Mouse (Mus musculus): ENCODE measurements around the gene Blvrb.

Blvrb gene

GRCm38 (mm10) chr7:27447419-27448286, at the start of gene Blvrb, which contains the start of gene Sptbn4:
Gene Blvrb, plus strand, starts transcription at chr7:27447978.
Gene Sptbn4, minus strand, starts transcription at chr7:27447686.
- peak; percentile 99 for DNase-seq (ENCODE audit: low spot score)

- DNase-seq (ENCODE audit: low spot score) = no peak
Measured at GRCm38 (mm10) chr7:27400545-27400944, 47.2 kb upstream of the Blvrb start.

- DNase-seq (ENCODE audit: low spot score) = peak; percentile 7
Measured at GRCm38 (mm10) chr7:27402675-27403074, 45.1 kb upstream of the Blvrb start.

GRCm38 (mm10) chr7:27404203-27404942, 43.4 kb upstream of the Blvrb start:
- DNase-seq (ENCODE audit: low spot score) = no peak

GRCm38 (mm10) chr7:27406481-27406880, 41.3 kb upstream of the Blvrb start:
- no peak for DNase-seq (ENCODE audit: low spot score)

GRCm38 (mm10) chr7:27407816-27408215, 40.0 kb upstream of the Blvrb start:
- DNase-seq (ENCODE audit: low spot score) = no peak

- peak; percentile 61 for DNase-seq (ENCODE audit: low spot score)
Measured at GRCm38 (mm10) chr7:27408379-27409176, 39.2 kb upstream of the Blvrb start.

GRCm38 (mm10) chr7:27417151-27417550, 30.6 kb upstream of the Blvrb start:
- DNase-seq (ENCODE audit: low spot score) = no peak

GRCm38 (mm10) chr7:27419101-27419500, 28.7 kb upstream of the Blvrb start:
- no peak for DNase-seq (ENCODE audit: low spot score)

GRCm38 (mm10) chr7:27423556-27424326, 24.0 kb upstream of the Blvrb start:
- no peak for DNase-seq (ENCODE audit: low spot score)

- DNase-seq (ENCODE audit: low spot score) = no peak
Measured at GRCm38 (mm10) chr7:27427387-27427786, 20.4 kb upstream of the Blvrb start.

GRCm38 (mm10) chr7:27428002-27428401, 19.8 kb upstream of the Blvrb start:
- DNase-seq (ENCODE audit: low spot score) = no peak

GRCm38 (mm10) chr7:27429135-27429534, 18.6 kb upstream of the Blvrb start:
- DNase-seq (ENCODE audit: low spot score) = no peak

GRCm38 (mm10) chr7:27433349-27433748, 14.4 kb upstream of the Blvrb start:
- no peak for DNase-seq (ENCODE audit: low spot score)

- DNase-seq (ENCODE audit: low spot score) = no peak
Measured at GRCm38 (mm10) chr7:27433794-27434193, 14.0 kb upstream of the Blvrb start.

GRCm38 (mm10) chr7:27437544-27437943, 10.2 kb upstream of the Blvrb start:
- no peak for DNase-seq (ENCODE audit: low spot score)

GRCm38 (mm10) chr7:27440014-27440413, 7.8 kb upstream of the Blvrb start:
- DNase-seq (ENCODE audit: low spot score) = no peak

- DNase-seq (ENCODE audit: low spot score) = no peak
Measured at GRCm38 (mm10) chr7:27446051-27446450, 1.7 kb upstream of the Blvrb start.

- DNase-seq (ENCODE audit: low spot score) = peak; percentile 10
Measured at GRCm38 (mm10) chr7:27446521-27447418, 1.0 kb upstream of the Blvrb start.

GRCm38 (mm10) chr7:27448421-27449206, 836 bp downstream of the Blvrb start:
- peak; percentile 42 for DNase-seq (ENCODE audit: low spot score)
